Mouse (Mus musculus) cerebellum, adult 18-20 months (tissue): ENCODE measurements around the gene Mfsd6.

Experiments used
- DNase-seq, 2 experiments: peaks; one replicate each; pipeline ENCODE4 v3.0.0; 2021

The Mfsd6 gene

DNA sequence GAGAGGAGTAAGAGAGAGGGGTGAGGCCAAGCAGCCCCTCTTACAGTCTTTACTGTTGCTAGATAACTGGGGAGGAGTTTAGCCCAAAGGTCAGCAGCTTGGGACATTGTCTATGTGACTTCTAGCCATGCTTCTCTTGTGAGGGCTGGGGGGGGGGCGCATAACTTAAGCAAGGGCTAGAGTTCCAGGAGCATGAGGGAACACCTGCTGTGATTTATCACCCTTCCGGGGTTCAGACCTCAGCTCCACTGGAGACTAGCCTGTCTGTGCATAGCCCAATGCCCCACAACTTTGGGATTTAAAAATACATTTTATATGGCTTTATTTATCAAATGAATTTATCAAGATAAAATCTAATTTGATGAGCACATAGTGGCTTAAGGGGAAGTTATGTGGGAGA lies 89.2 kb downstream of the Mfsd6 start:
- no peak for DNase-seq

DNA sequence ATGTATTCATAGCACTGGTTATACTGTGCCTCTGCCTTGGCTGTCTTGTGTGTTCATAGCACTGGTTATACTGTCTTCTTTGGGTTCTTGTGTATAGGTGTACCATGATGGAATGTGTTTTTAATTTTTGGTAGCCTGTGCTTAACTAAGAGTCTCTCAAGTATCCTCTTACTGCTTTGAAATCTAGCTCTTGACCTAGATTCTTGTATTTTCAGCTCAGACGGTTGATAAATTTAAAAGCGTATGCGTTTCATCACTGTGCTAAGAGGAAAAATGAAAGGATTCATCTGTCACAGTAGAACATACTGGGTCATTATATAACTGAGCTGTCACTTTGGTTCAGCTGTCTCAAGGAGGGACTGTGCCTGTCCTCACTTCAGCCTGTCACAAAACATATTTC lies 91.3 kb downstream of the Mfsd6 start:
- DNase-seq = no peak

DNA sequence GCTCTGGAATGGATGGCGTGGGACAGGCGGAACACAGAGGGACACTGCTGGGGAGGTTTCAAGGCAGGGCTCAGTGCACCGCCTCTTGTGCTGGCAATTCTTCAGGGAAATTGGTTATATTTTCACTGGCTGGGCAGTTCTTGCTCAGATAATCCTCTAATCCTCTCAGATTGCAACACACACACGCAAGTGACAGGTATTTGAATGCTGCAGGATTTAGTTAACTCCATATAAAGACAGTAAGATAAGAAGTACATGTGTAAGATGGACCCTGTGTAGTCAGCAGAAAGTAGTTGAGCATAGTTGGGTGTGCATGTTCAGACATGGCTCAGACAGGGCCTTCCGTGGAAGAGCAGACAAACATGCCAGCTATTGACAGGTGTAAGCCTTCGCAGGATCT lies 93.0 kb downstream of the Mfsd6 start:
- DNase-seq = no peak

DNA sequence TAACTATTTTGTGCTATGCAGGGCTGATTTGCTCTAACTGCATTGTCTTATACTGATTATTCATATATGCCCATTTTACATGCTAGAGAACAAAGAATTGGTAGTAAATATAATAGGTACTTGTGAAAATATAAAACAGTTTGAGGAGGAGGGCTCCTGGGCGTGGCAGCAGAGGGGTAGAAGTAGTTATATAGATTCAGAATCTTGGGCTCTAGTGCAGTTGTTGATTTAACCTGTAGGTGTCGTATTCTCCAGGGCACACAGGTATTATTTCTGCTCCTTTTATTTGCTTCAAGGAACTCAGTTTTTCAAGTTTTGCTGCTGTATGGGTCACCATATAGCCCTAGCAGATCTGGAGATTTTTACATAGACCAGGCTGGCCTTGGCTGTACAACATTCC lies 95.7 kb downstream of the Mfsd6 start:
- DNase-seq = peak; percentile 15 to 23

DNA sequence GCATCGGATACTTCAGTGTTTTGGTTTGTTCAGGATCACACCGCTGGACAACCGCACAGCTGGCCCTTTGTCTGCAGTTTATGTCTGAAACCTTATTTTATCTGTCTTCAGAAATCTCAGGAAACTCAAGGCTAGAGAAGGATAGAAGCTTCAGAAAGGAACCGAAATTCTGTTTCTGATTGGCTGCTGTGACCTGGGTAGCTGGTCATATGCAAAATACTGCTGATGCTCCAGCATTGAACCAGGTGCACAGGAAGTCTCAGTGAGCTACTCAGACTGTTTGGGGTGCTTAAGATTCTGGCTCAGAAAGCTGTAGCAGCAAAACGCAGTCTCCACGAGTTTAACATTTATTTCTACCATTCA lies 96.3 kb downstream of the Mfsd6 start:
- no peak for DNase-seq

DNA sequence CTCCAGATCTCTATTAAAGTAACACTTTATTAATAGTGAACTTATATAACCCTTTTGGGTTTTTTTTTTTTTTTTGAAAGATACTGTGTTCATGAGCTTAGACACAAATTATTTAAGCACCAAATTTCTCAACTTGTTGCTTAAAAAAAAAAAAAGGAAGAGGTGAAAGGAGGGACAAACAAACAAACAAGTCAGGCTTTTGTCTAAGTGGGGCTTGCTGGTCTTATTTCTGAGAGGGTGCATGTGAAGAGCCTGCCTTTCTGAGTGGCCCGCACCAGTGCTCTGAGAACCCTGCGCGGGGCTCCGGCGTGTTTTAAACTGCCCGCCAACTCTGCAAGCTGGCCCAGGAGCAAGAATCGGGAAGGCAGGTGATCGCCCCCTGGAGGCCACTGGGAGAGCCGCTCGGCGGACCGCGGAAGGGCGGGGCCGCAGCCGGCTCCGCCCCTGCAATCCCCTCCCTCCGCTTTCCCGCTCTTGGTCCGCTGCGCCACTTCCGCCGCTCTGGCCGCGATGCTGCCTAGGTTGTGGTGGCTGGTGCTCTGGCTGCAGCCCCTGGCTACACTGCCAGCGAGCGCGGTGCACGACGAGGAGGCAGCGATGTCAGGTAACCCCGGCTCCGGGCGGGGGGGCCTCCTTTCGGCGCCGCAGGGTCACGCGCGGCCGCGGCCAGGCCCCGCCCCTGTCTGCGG lies 96.9 kb downstream of the Mfsd6 start, which contains the start of gene Nemp2:
Gene Nemp2, plus strand, starts transcription at position 456 of the 689 bp plus-strand sequence.
- DNase-seq = peak; percentile 89 to 98

DNA sequence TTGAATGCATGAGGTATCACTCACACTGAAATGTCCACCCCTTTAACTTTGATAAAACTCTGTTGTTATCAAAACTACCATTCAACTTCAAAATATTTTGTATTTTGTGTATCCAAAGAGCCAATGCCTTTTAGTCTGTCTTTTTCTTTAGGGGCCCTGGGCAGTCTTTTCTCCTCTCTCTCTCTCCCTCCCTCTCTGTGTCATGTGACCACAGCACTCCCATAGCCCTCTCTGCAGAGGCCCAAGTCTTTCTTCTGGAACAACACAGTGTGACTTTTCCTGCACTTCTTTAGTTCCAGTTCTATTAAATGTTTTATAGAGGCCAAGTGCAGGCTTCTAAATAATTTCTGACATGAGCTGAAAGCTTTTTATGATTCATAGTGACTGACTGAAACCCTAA lies 106.8 kb downstream of the Mfsd6 start:
- DNase-seq = no peak

DNA sequence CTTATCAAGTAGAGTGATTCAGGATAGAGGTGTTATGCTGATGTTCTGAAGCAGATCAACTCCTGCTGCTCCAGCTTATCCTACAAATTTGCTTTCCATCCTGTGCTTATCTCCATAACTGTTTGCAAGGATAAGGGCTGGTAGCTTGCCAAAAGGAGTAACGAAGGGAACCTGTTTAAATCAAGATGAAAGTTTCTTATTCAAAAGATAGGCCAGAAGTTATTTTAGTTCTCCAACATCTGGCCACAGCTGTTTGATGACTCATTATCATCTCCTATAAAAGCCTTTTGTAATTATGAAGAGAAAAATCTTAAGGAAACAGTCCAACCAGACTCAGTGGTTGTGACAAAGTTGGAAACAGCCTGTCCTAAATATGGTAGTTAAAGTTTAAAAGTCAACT lies 109.0 kb downstream of the Mfsd6 start:
- no peak for DNase-seq

DNA sequence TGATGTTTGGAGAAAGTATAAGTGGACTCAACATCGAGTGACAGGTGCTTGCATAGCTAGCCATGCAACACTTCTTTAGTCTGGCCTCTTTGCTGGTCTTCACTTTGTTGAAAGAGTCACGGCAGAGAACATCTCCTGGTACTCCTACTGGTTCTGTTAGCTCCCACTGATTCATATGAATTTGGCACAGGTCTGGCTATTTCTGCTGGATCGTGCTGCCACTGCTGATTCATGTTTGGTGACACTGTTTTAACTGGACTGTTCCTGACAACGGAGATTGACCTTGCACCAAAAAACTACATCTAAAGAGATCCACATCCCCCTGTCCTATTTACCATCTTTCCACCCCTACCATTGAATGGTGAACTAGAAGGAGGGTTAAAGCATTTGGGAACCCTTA lies 118.8 kb downstream of the Mfsd6 start:
- no peak for DNase-seq

DNA sequence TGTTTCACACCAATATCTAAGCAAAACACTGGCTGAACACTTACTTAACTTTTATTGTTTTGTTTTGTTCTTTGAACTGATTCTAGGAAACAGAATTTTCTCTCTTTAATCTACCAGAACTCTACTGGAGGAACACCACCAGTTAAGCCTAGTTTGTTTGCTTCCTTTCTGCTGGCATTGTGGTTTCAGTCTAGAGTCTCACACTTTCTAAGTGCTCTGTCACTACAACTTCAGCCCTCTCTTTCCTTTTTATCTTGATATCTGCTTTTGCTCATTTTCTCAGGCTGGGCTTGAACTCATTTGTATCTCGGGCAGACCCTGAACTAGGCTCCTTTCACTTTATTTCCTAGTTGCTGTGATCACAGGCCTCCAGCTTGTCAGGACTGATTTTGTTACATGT lies 119.6 kb downstream of the Mfsd6 start:
- DNase-seq = no peak
